Mouse (Mus musculus) liver, embryonic 14.5 days (tissue): Measurements from ENCODE around the gene Myl4. TPM values are rescaled to one million over a fixed set of nuclear protein-coding genes. Genes with fewer than 3 reads are reported as not detected.

Experiments used
- ATAC-seq: fragments of 200-750 bp; cut with Nextera tagmentation; 2 replicates; pipeline ENCODE4 v1.8.0; 2017; ENCODE audit warnings: moderate number of reproducible peaks, mild to moderate bottlenecking, moderate library complexity; ENCODE audit not compliant: insufficient read depth
- DNase-seq, 3 experiments: peaks; one replicate each; pipeline ENCODE4 v3.0.0-alpha.2; 2012 to 2013; ENCODE audit warnings: low read depth in 3 of 3, low spot score in 3 of 3
- H3K27ac ChIP-seq: fragments of 300-500 bp; sonication (generic); 2 replicates; pipeline ENCODE4 v1.5.1; 2014; ENCODE audit warnings: moderate library complexity, mild to moderate bottlenecking, control low read depth, inconsistent platforms
- H3K27me3 ChIP-seq: fragments of 300-500 bp; sonication (generic); 2 replicates; pipeline ENCODE4 v1.6.1; 2014; ENCODE audit warnings: mild to moderate bottlenecking, low read length, moderate library complexity; ENCODE audit not compliant: control insufficient read depth, insufficient read depth
- H3K36me3 ChIP-seq: fragments of 300-500 bp; sonication (generic); replicated peaks from 2 replicates; pipeline ENCODE4 v1.6.1; 2014; ENCODE audit warnings: low read depth; ENCODE audit not compliant: control insufficient read depth, insufficient read depth
- H3K4me1 ChIP-seq, 2 experiments: fragments of 200-500 bp in 1 of 2; fragments of 300-500 bp in 1 of 2; sonication (generic) in 1 of 2; replicated peaks; 2 replicates each; pipeline ENCODE4 v1.6.1; 2012 to 2014; ENCODE audit warnings: antibody characterized with exemption in 1 of 2, inconsistent platforms in 1 of 2, low read length in 1 of 2; ENCODE audit not compliant: control insufficient read depth in 2 of 2, insufficient read depth in 2 of 2
- H3K4me2 ChIP-seq: fragments of 300-500 bp; sonication (generic); 2 replicates; pipeline ENCODE4 v1.6.1; 2014; ENCODE audit warnings: low read depth, mild to moderate bottlenecking, control low read depth, moderate library complexity
- H3K4me3 ChIP-seq, 2 experiments: fragments of 200-500 bp in 1 of 2; fragments of 300-500 bp in 1 of 2; sonication (generic) in 1 of 2; 2 replicates each; pipeline ENCODE4 v1.5.1; 2012 to 2014; ENCODE audit warnings: low read depth in 2 of 2, low read length in 2 of 2, mild to moderate bottlenecking in 2 of 2, control low read depth in 1 of 2, inconsistent platforms in 1 of 2, moderate library complexity in 1 of 2; ENCODE audit not compliant: insufficient read depth in 1 of 2
- H3K9ac ChIP-seq: fragments of 300-500 bp; sonication (generic); replicated peaks from 2 replicates; pipeline ENCODE4 v1.6.1; 2014; ENCODE audit warnings: mild to moderate bottlenecking, control low read depth, moderate library complexity
- H3K9me3 ChIP-seq: fragments of 300-500 bp; sonication (generic); 2 replicates; pipeline ENCODE4 v1.6.1; 2016; ENCODE audit warnings: low read length, mixed read lengths; ENCODE audit not compliant: control insufficient read depth
- CTCF ChIP-seq: IDR thresholded peaks from 2 replicates; pipeline ENCODE4 v1.5.1; 2016; ENCODE audit warnings: antibody characterized with exemption, low read depth, control low read depth
- EP300 ChIP-seq: IDR thresholded peaks from 2 replicates; pipeline ENCODE4 v1.6.1; 2016; ENCODE audit warnings: antibody characterized with exemption, low read depth
- WGBS: fragments of 180-500 bp; shearing (Covaris S2); extraction: QIAGEN DNeasy Blood & Tissue Kit; methylation state at CpG from one replicate; pipeline ENCODE4 v1.1.7; 2014; ENCODE audit not compliant: insufficient replicate concordance; 5-methylcytosine and 5-hydroxymethylcytosine counted together
- polyA plus RNA-seq, 2 experiments: library from polyadenylated mRNA; depleted of rRNA in 1 of 2; stranded (reverse) in 1 of 2; unstranded in 1 of 2; fragments of >200 nt; fragmentation: Nextera tagmentation in 1 of 2; extraction: Ambion mirVana in 1 of 2; gene quantifications; 2 replicates each; pipeline versions ENCODE4 v1.2.1 to v1.2.3; 2012 to 2014

The Myl4 gene
- polyA plus RNA-seq, 2 experiments = 0.50 to 0.51 TPM

GRCm38 (mm10) chr11:104627616-104628301 is 77.3 kb downstream of the Myl4 start:
- DNase-seq (no peak), ATAC-seq (no peak)
- Histone ChIP-seq H3K36me3 (no peaks in the 10 kb centered on the region), H3K27me3 (no peaks in the 10 kb centered on the region), H3K9me3 (no peaks in the 10 kb centered on the region), H3K9ac (no peak overlapping the region), H3K4me1 (peaks cover 12 to 27% of the 10 kb centered on the region in 2 experiments), H3K4me3 (no peak overlapping the region), H3K27ac (no peak overlapping the region), H3K4me2 (no peak overlapping the region)
- no peak for TF ChIP-seq EP300
- 57% methylated on average over 11 of the region's 11 CpGs for WGBS

GRCm38 (mm10) chr11:104628566-104628965 is 78.1 kb downstream of the Myl4 start:
- no peak for TF ChIP-seq CTCF
- no peak for TF ChIP-seq EP300
- H3K4me1 ChIP-seq = peaks cover 11 to 23% of the 10 kb centered on the region in 2 experiments
- WGBS = 48% methylated on average over 5 of the region's 5 CpGs
- ATAC-seq = no peak
- H3K36me3 ChIP-seq = no peaks in the 10 kb centered on the region
- H3K4me3 ChIP-seq = no peak overlapping the region
- no peak overlapping the region for H3K4me2 ChIP-seq
- H3K9ac ChIP-seq = no peak overlapping the region
- H3K9me3 ChIP-seq = no peaks in the 10 kb centered on the region
- no peak overlapping the region for H3K27ac ChIP-seq
- H3K27me3 ChIP-seq = no peaks in the 10 kb centered on the region
- DNase-seq = no peak

GRCm38 (mm10) chr11:104630185-104630835 is 79.8 kb downstream of the Myl4 start:
- no peaks in the 10 kb centered on the region for H3K27me3 ChIP-seq
- ATAC-seq = no peak
- DNase-seq = no peak
- H3K4me1 ChIP-seq = peaks cover 9 to 20% of the 10 kb centered on the region in 2 experiments
- no peak overlapping the region for H3K9ac ChIP-seq
- TF ChIP-seq EP300 = no peak
- no peak for TF ChIP-seq CTCF
- no peaks in the 10 kb centered on the region for H3K9me3 ChIP-seq
- no peaks in the 10 kb centered on the region for H3K36me3 ChIP-seq
- 28% methylated on average over 7 of the region's 7 CpGs for WGBS
- H3K27ac ChIP-seq = no peak overlapping the region
- H3K4me2 ChIP-seq = no peak overlapping the region
- H3K4me3 ChIP-seq = no peak overlapping the region

GRCm38 (mm10) chr11:104631306-104631705 is 80.8 kb downstream of the Myl4 start:
- H3K4me2 ChIP-seq = no peak overlapping the region
- no peaks in the 10 kb centered on the region for H3K27me3 ChIP-seq
- no peak overlapping the region for H3K9ac ChIP-seq
- no peaks in the 10 kb centered on the region for H3K9me3 ChIP-seq
- H3K36me3 ChIP-seq = no peaks in the 10 kb centered on the region
- WGBS = 62% methylated on average over 1 of the region's 1 CpGs
- DNase-seq (no peak), ATAC-seq (no peak)
- H3K4me1 ChIP-seq = peaks cover under 1 to 10% of the 10 kb centered on the region in 2 experiments; a peak in 3 of 4 replicates
- no peak overlapping the region for H3K4me3 ChIP-seq
- H3K27ac ChIP-seq = no peak overlapping the region
- TF ChIP-seq CTCF (no peak), EP300 (no peak)

- no peak for ATAC-seq
- TF ChIP-seq CTCF (no peak), EP300 (no peak)
- no peak for DNase-seq
Measured at GRCm38 (mm10) chr11:104637010-104637409, 86.5 kb downstream of the Myl4 start.

More at GRCm38 (mm10) chr11:104637010-104637409, 86.5 kb downstream of the Myl4 start:
- Histone ChIP-seq H3K4me2 (no peak overlapping the region), H3K27me3 (no peaks in the 10 kb centered on the region), H3K9ac (no peak overlapping the region), H3K4me3 (no peak overlapping the region), H3K36me3 (no peaks in the 10 kb centered on the region), H3K4me1 (no peaks in the 10 kb centered on the region), H3K9me3 (no peaks in the 10 kb centered on the region), H3K27ac (no peak overlapping the region)
- WGBS = 63% methylated on average over 14 of the region's 14 CpGs
